Mouse (Mus musculus) kidney, embryonic 15.5 days (tissue): ENCODE results near the gene Esm1. TPM values are rescaled to one million over a fixed set of nuclear protein-coding genes. Genes with fewer than 3 reads are reported as not detected.

Experiments
- ATAC-seq: fragments of 200-750 bp; cut with Nextera tagmentation; replicated peaks from 2 replicates; pipeline ENCODE4 v1.8.0; 2017; ENCODE audit warnings: moderate TSS enrichment; ENCODE audit not compliant: low FRiP score
- H3K27ac ChIP-seq: fragments of 300-500 bp; sonication (generic); 2 replicates; pipeline ENCODE4 v1.5.1; 2015; ENCODE audit warnings: mild to moderate bottlenecking, inconsistent platforms
- H3K27me3 ChIP-seq: fragments of 300-500 bp; sonication (generic); 2 replicates; pipeline ENCODE4 v1.6.1; 2015; ENCODE audit warnings: inconsistent platforms
- H3K36me3 ChIP-seq: fragments of 300-500 bp; sonication (generic); 2 replicates; pipeline ENCODE4 v1.6.1; 2015; ENCODE audit warnings: inconsistent platforms
- H3K4me1 ChIP-seq: fragments of 300-500 bp; sonication (generic); 2 replicates; pipeline ENCODE4 v1.6.1; 2015; ENCODE audit warnings: inconsistent platforms
- H3K4me2 ChIP-seq: fragments of 300-500 bp; sonication (generic); 2 replicates; pipeline ENCODE4 v1.6.1; 2015; ENCODE audit warnings: moderate library complexity, mild to moderate bottlenecking, inconsistent platforms
- H3K4me3 ChIP-seq: fragments of 300-500 bp; sonication (generic); replicated peaks from 2 replicates; pipeline ENCODE4 v1.5.1; 2015; ENCODE audit warnings: mild to moderate bottlenecking, inconsistent platforms
- H3K9ac ChIP-seq: fragments of 300-500 bp; sonication (generic); 2 replicates; pipeline ENCODE4 v1.6.1; 2015; ENCODE audit warnings: mild to moderate bottlenecking, inconsistent platforms
- H3K9me3 ChIP-seq: fragments of 300-500 bp; sonication (generic); replicated peaks from 2 replicates; pipeline ENCODE4 v1.6.1; 2016; ENCODE audit warnings: inconsistent platforms
- WGBS: fragments of 180-500 bp; shearing (Covaris S2); methylation state at CpG from one replicate; pipeline ENCODE4 v1.1.7; 2015; ENCODE audit warnings: mixed read lengths; 5-methylcytosine and 5-hydroxymethylcytosine counted together
- polyA plus RNA-seq: library from polyadenylated mRNA; unstranded; fragments of >200 nt; fragmentation: Nextera tagmentation; extraction: Ambion mirVana; gene quantifications from 2 replicates; pipeline ENCODE4 v1.2.1, GENCODE M21; 2015

Gene Esm1
- polyA plus RNA-seq: 7.9 and 8.1 TPM in 2 replicates

DNA sequence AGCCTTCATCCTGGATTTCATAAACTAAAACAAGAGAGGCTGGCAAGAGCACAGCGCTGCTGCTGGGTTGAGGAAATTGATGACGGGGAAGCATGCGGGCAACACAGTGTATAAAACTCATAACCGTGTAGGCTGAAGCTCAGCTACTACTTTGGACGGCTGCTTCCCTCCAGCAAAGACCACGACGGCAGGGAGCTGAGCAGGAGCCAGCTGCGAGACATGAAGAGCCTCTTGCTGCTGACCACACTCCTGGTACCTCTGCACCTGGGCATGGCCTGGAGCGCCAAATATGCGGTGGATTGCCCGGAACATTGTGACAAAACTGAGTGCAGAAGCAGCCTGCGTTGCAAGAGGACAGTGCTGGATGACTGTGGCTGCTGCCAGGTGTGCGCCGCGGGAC is at the start of gene Esm1:
Gene Esm1, plus strand, starts transcription at position 36 of the 400 bp plus-strand sequence.
- WGBS: 30% methylated on average over 15 of the region's 15 CpGs
- H3K27ac ChIP-seq: no peak within 1 kb of the TSS

GRCm38 (mm10) chr13:113164252-113165005 is 45.0 kb upstream of the Esm1 start:
- Histone ChIP-seq H3K9me3 (no peaks in the 10 kb centered on the region), H3K4me1 (no peaks in the 10 kb centered on the region), H3K36me3 (no peaks in the 10 kb centered on the region), H3K27me3 (no peaks in the 10 kb centered on the region), H3K4me3 (no peak overlapping the region), H3K9ac (no peak overlapping the region), H3K27ac (no peak overlapping the region), H3K4me2 (no peak overlapping the region)
- ATAC-seq: no peak
- WGBS: 86% methylated on average over 5 of the region's 5 CpGs

More for the DNA sequence above, at the start of gene Esm1:
- Histone ChIP-seq H3K4me1 (peaks cover 5% of the 10 kb centered on the region; the same call in 1 of the 2 replicates), H3K4me3 (peak within 1 kb of the TSS; percentile 18), H3K9me3 (no peaks in the 10 kb centered on the region), H3K36me3 (no peaks in the 10 kb centered on the region), H3K27me3 (peaks cover 25% of the 10 kb centered on the region), H3K9ac (no peak within 1 kb of the TSS), H3K4me2 (peak within 1 kb of the TSS; percentile 28)
- no peak for ATAC-seq

GRCm38 (mm10) chr13:113168018-113168534 is 41.4 kb upstream of the Esm1 start:
- Histone ChIP-seq H3K36me3 (no peaks in the 10 kb centered on the region), H3K4me3 (no peak overlapping the region), H3K4me1 (no peaks in the 10 kb centered on the region), H3K27me3 (no peaks in the 10 kb centered on the region), H3K9me3 (no peaks in the 10 kb centered on the region), H3K4me2 (no peak overlapping the region), H3K27ac (no peak overlapping the region), H3K9ac (no peak overlapping the region)
- no peak for ATAC-seq
- 51% methylated on average over 9 of the region's 9 CpGs for WGBS

DNA sequence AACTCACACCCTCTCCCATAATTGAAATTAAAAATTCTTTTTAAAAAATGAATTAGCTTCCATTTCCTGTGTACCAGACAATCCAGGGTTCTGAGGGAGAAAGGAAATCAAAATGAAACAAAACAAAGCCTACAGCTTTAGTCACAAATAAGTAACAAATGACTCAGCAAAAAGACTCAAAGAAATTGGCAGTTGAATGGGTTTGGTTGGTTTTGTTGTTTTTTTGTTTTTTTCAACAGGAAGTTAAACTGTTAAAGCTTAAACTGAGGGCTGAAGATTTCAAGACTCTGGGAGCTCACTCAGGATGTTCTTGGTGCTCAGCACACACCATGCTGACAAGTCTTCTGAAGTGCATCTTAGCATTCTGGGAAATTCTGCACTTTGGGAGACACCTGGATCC is 39.2 kb upstream of the Esm1 start:
- Histone ChIP-seq H3K4me2 (no peak overlapping the region), H3K4me3 (no peak overlapping the region), H3K9me3 (no peaks in the 10 kb centered on the region), H3K36me3 (no peaks in the 10 kb centered on the region), H3K9ac (no peak overlapping the region), H3K27me3 (no peaks in the 10 kb centered on the region), H3K27ac (no peak overlapping the region), H3K4me1 (no peaks in the 10 kb centered on the region)
- no peak for ATAC-seq

DNA sequence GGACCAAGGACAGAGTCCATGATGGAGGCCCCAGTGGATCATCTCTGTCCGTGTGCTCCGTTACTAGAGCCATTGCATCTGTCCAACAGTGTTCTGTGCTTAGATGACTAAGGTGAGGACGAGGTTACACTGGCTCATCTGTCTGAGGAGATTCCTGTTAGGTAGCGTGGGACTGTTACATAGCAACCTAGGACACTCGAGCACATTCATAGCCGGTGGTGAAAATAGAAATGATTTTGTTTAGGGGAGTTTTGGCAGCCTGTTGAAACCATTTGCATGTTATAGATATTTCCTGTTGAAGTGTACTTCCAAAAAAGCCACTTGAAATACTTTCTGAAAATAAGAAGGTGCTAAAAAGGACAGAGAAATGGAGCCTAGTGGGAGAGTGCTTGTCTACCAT is 35.3 kb upstream of the Esm1 start:
- no peaks in the 10 kb centered on the region for H3K4me1 ChIP-seq
- H3K9ac ChIP-seq: no peak overlapping the region
- H3K27me3 ChIP-seq: no peaks in the 10 kb centered on the region
- H3K4me2 ChIP-seq: no peak overlapping the region
- H3K27ac ChIP-seq: no peak overlapping the region
- H3K4me3 ChIP-seq: no peak overlapping the region
- ATAC-seq: no peak
- no peaks in the 10 kb centered on the region for H3K36me3 ChIP-seq
- WGBS: 92% methylated on average over 6 of the region's 6 CpGs
- H3K9me3 ChIP-seq: no peaks in the 10 kb centered on the region

GRCm38 (mm10) chr13:113183310-113183709 is 26.1 kb upstream of the Esm1 start:
- Histone ChIP-seq H3K9ac (no peak overlapping the region), H3K27ac (no peak overlapping the region), H3K9me3 (peaks cover 5% of the 10 kb centered on the region; the same call in 1 of the 2 replicates), H3K36me3 (no peaks in the 10 kb centered on the region), H3K27me3 (no peaks in the 10 kb centered on the region), H3K4me2 (no peak overlapping the region), H3K4me1 (no peaks in the 10 kb centered on the region), H3K4me3 (no peak overlapping the region)
- 85% methylated on average over 8 of the region's 8 CpGs for WGBS
- ATAC-seq: no peak

DNA sequence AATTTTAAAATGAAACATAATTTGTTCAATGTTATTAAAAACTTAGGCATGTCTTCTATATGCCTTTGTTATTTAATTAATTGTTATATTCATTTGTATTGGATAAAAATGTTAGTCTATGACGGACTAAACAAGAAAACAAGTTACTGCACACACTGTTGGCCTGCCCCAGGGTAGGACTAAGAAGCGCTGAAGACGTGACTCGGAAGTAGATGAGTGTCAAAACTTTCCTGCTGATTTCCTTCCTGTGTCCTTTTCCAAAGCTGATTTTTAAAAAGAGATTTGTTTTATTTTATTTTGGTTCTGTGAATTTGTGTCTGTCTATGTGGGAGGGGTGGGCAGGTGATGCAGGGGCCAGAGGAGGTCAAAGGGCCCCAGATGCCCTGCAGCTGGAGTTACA is 25.7 kb upstream of the Esm1 start:
- H3K36me3 ChIP-seq: no peaks in the 10 kb centered on the region
- ATAC-seq: no peak
- no peaks in the 10 kb centered on the region for H3K4me1 ChIP-seq
- H3K4me2 ChIP-seq: no peak overlapping the region
- peaks cover 6% of the 10 kb centered on the region; the same call in 1 of the 2 replicates for H3K9me3 ChIP-seq
- no peaks in the 10 kb centered on the region for H3K27me3 ChIP-seq
- H3K27ac ChIP-seq: no peak overlapping the region
- no peak overlapping the region for H3K9ac ChIP-seq
- 92% methylated on average over 4 of the region's 4 CpGs for WGBS
- no peak overlapping the region for H3K4me3 ChIP-seq

DNA sequence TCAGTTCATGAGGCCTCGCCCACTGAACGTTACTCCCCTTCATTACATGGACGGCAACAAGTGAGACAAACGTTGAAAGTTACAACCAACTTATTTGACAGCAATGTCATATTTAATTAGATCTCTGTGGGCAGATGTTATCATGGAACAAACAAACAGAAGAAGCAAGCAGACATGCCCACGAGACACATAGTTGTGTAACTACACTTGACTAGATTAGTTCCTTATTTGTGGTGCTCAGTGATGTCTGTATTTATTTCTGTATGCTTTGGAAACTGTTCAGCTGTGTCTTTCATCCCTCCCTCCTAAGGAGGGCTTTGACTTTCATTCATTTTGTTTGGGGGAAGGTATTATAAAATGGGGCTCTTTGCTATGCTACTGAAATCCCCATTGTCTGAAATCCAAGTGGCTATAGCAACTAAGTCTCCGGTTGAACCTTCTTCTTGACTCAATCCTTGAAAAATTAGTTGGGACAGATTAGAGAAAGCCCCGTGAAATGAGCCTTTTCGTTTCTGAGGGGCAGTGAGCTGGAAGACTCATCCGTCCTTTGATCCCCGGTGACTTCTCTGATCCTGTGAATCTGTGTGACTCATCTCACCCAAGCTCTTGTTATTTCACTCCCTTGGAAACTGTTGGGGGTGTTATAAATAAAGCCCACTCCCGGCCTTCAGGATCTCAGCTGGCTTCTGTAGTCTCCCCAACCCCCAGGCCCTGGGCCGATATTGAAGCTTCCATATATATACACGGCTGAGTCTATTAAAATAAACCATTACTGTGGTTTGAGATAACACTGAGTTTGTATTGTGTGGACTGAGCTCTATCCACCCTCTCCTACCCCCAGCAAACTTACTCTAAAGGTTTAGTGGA is 12.4 kb upstream of the Esm1 start:
- Histone ChIP-seq H3K4me2 (no peak overlapping the region), H3K27ac (no peak overlapping the region), H3K9ac (no peak overlapping the region), H3K36me3 (no peaks in the 10 kb centered on the region), H3K9me3 (no peaks in the 10 kb centered on the region), H3K4me3 (no peak overlapping the region), H3K4me1 (no peaks in the 10 kb centered on the region), H3K27me3 (no peaks in the 10 kb centered on the region)
- 56% methylated on average over 13 of the region's 13 CpGs for WGBS
- no peak for ATAC-seq

GRCm38 (mm10) chr13:113197872-113198502 is 11.5 kb upstream of the Esm1 start:
- Histone ChIP-seq H3K4me2 (no peak overlapping the region), H3K4me1 (no peaks in the 10 kb centered on the region), H3K27me3 (no peaks in the 10 kb centered on the region), H3K36me3 (no peaks in the 10 kb centered on the region), H3K27ac (no peak overlapping the region), H3K4me3 (no peak overlapping the region), H3K9me3 (no peaks in the 10 kb centered on the region), H3K9ac (no peak overlapping the region)
- no peak for ATAC-seq
- WGBS: 65% methylated on average over 9 of the region's 9 CpGs

- Histone ChIP-seq H3K4me1 (no peaks in the 10 kb centered on the region), H3K4me2 (no peak overlapping the region), H3K36me3 (no peaks in the 10 kb centered on the region), H3K9ac (no peak overlapping the region), H3K9me3 (no peaks in the 10 kb centered on the region), H3K27me3 (no peaks in the 10 kb centered on the region), H3K27ac (no peak overlapping the region), H3K4me3 (no peak overlapping the region)
- 54% methylated on average over 3 of the region's 3 CpGs for WGBS
- ATAC-seq: no peak
Observed at GRCm38 (mm10) chr13:113199331-113199730, 10.1 kb upstream of the Esm1 start.

DNA sequence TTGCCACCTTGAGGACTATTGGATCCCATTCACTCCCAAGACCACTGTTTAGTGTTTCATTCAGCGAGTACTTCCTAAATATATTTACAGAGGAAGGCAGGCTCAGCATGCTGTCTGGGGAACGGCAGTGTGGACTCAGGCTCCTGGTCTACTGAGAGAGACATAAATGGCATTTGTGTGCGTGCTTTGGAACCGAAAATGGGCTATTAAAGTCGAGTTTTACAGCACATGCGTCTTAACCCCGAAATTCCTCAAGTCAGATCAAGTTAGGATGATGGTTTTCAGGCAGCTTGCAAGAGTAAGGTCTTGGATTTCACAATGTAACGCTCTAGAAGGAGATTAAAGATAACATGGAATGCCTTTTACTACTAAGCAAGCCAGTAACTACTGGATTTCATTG is 8.7 kb upstream of the Esm1 start:
- H3K27me3 ChIP-seq: no peaks in the 10 kb centered on the region
- H3K9ac ChIP-seq: no peak overlapping the region
- H3K4me3 ChIP-seq: no peak overlapping the region
- H3K36me3 ChIP-seq: no peaks in the 10 kb centered on the region
- 42% methylated on average over 8 of the region's 8 CpGs for WGBS
- H3K27ac ChIP-seq: no peak overlapping the region
- H3K9me3 ChIP-seq: no peaks in the 10 kb centered on the region
- ATAC-seq: no peak
- no peak overlapping the region for H3K4me2 ChIP-seq
- H3K4me1 ChIP-seq: no peaks in the 10 kb centered on the region

DNA sequence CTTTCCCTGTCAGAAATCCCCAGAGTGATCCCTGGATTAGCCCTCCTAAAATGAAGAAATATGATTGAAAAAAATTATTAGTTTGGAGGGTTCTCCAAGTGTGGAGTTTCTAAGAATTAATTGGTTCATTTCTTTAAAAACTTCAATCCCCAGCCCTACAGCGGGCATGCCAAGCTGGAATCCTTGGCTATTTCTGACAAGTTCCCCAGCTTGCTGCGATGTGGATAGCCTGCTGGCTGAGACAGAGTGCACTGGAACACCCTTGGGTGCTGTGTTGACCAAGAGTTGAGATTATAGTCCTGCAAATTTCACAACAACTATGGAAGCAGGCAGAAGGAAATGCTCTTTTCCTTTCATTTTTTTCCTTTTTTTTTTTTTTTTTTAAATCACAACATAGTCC is 7.8 kb upstream of the Esm1 start:
- Histone ChIP-seq H3K27ac (no peak overlapping the region), H3K36me3 (no peaks in the 10 kb centered on the region), H3K4me2 (no peak overlapping the region), H3K9me3 (no peaks in the 10 kb centered on the region), H3K4me3 (no peak overlapping the region), H3K27me3 (no peaks in the 10 kb centered on the region), H3K4me1 (no peaks in the 10 kb centered on the region), H3K9ac (no peak overlapping the region)
- ATAC-seq: no peak
- WGBS: 83% methylated on average over 2 of the region's 2 CpGs
